Mouse (Mus musculus) forebrain, embryonic 15.5 days (tissue): ENCODE results near the gene Pde6c. TPM values are rescaled to one million over a fixed set of nuclear protein-coding genes. Genes with fewer than 3 reads are reported as not detected.

Experiments
- ATAC-seq: fragments of 200-750 bp; cut with Nextera tagmentation; replicated peaks from 2 replicates; pipeline ENCODE4 v1.8.0; 2017; ENCODE audit warnings: mild to moderate bottlenecking, moderate TSS enrichment, moderate library complexity
- H3K27ac ChIP-seq: fragments of 300-500 bp; sonication (generic); replicated peaks from 2 replicates; pipeline ENCODE4 v1.5.1; 2015; ENCODE audit warnings: mild to moderate bottlenecking, inconsistent platforms
- H3K27me3 ChIP-seq: fragments of 300-500 bp; sonication (generic); 2 replicates; pipeline ENCODE4 v1.6.1; 2015; ENCODE audit warnings: inconsistent platforms
- H3K36me3 ChIP-seq: fragments of 300-500 bp; sonication (generic); 2 replicates; pipeline ENCODE4 v1.6.1; 2015; ENCODE audit warnings: mild to moderate bottlenecking, inconsistent platforms
- H3K4me1 ChIP-seq: fragments of 300-500 bp; sonication (generic); 2 replicates; pipeline ENCODE4 v1.6.1; 2015; ENCODE audit warnings: inconsistent platforms
- H3K4me2 ChIP-seq: fragments of 300-500 bp; sonication (generic); replicated peaks from 2 replicates; pipeline ENCODE4 v1.6.1; 2015; ENCODE audit warnings: mild to moderate bottlenecking, inconsistent platforms
- H3K4me3 ChIP-seq: fragments of 300-500 bp; sonication (generic); 2 replicates; pipeline ENCODE4 v1.5.1; 2015; ENCODE audit warnings: mild to moderate bottlenecking, inconsistent platforms
- H3K9ac ChIP-seq: fragments of 300-500 bp; sonication (generic); replicated peaks from 2 replicates; pipeline ENCODE4 v1.6.1; 2015; ENCODE audit warnings: mild to moderate bottlenecking, inconsistent platforms
- H3K9me3 ChIP-seq: fragments of 300-500 bp; sonication (generic); 2 replicates; pipeline ENCODE4 v1.6.1; 2016; ENCODE audit warnings: inconsistent platforms
- WGBS: fragments of 180-500 bp; shearing (Covaris S2); methylation state at CpG from one replicate; pipeline ENCODE4 v1.1.7; 2015; ENCODE audit warnings: mixed read lengths; 5-methylcytosine and 5-hydroxymethylcytosine counted together
- polyA plus RNA-seq: library from polyadenylated mRNA; unstranded; fragments of >200 nt; fragmentation: Nextera tagmentation; extraction: Ambion mirVana; gene quantifications from 2 replicates; pipeline ENCODE4 v1.2.1, GENCODE M21; 2015

Gene Pde6c
- polyA plus RNA-seq, 1 experiment from 2014 or later: 0.28 TPM

DNA sequence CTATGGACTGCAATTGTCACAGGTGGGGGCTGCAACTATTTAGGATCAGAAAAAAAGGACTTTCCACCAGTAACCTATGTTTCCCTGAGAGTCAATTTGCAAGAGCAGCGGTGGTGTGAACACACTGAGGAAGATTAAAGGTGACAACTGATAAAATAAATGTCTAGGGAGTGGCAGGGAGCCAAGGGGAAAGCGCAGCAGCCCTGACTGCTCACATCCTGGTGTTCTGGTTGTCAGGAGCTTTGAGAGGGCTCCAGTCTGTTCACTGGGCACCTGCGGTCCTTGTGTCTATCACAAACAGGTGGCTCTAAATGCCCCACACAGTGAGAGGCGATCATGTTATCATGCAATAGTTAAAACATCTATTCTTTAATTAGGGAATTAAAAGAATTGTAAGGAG lies 20.0 kb upstream of the Pde6c start:
- Histone ChIP-seq H3K4me2 (no peak overlapping the region), H3K4me1 (no peaks in the 10 kb centered on the region), H3K27ac (no peak overlapping the region), H3K36me3 (no peaks in the 10 kb centered on the region), H3K9ac (no peak overlapping the region), H3K9me3 (no peaks in the 10 kb centered on the region), H3K4me3 (no peak overlapping the region), H3K27me3 (no peaks in the 10 kb centered on the region)
- 55% methylated on average over 4 of the region's 4 CpGs for WGBS
- no peak for ATAC-seq

DNA sequence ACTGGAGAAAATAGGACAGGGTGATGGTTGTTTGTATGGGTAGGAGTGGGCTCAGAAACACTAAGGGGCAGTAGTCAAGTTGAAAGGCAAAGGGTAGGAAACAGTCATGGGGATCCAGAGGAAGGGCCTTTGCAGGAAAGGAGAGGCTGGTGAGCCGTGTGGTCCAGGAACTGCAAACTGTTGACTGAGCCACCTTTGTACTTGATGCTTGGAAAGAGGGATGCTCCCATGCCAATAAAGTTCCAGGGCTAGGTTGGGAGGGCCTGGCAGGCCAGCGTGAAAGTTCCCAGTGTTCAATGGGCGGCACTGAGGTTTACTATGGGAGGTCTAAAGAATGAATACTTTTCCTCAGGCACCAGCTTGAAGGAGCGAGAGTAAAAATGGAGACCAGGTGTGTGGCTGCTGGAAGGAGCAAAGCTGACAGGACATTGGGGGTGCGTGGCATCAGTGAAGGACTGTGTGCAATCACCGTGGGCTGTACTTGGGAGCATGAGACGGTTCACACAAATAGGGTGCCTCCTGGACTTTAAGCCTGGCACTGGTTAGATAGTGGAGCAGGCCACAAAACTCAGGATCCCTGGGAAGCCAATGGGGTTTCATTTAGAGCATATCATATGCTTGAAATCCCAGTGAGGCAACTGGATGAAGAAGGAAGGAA lies 17.6 kb upstream of the Pde6c start:
- H3K27me3 ChIP-seq: no peaks in the 10 kb centered on the region
- no peaks in the 10 kb centered on the region for H3K36me3 ChIP-seq
- no peak overlapping the region for H3K27ac ChIP-seq
- no peak for ATAC-seq
- H3K4me2 ChIP-seq: no peak overlapping the region
- no peaks in the 10 kb centered on the region for H3K9me3 ChIP-seq
- no peaks in the 10 kb centered on the region for H3K4me1 ChIP-seq
- 92% methylated on average over 7 of the region's 7 CpGs for WGBS
- H3K4me3 ChIP-seq: no peak overlapping the region
- no peak overlapping the region for H3K9ac ChIP-seq

DNA sequence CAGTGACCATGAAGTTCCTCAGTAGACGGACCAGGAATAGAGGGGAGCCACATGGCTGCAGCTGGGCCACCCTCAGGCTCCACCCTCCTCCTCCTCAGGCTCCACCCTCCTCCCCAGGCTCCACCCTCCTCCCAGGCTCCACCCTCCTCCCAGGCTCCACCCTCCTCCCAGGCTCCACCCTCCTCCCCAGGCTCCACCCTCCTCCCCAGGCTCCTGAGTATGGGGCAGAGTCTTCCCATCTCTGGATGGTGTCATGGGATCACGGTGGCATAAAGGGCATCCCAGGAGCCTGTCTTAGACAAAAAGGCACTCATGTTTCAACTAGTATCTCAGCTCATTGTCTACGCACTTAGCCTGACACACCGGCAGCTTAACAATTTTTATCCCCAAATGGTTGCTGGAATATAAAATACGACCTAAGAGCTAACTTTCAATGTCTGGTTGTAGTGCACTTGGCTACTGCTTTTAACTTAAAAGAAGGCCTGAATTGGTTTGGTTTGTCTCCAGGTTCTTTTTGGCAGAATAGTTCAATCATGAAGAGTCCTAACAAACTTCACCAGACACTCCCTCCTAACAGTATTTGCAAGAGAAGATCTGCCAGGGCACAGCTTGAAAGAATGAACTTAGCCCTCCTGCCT lies 12.3 kb upstream of the Pde6c start:
- Histone ChIP-seq H3K9me3 (no peaks in the 10 kb centered on the region), H3K27me3 (peaks cover 11% of the 10 kb centered on the region), H3K27ac (no peak overlapping the region), H3K9ac (no peak overlapping the region), H3K4me2 (no peak overlapping the region), H3K36me3 (no peaks in the 10 kb centered on the region), H3K4me1 (no peaks in the 10 kb centered on the region), H3K4me3 (no peak overlapping the region)
- ATAC-seq: no peak
- WGBS: 82% methylated on average over 5 of the region's 5 CpGs

DNA sequence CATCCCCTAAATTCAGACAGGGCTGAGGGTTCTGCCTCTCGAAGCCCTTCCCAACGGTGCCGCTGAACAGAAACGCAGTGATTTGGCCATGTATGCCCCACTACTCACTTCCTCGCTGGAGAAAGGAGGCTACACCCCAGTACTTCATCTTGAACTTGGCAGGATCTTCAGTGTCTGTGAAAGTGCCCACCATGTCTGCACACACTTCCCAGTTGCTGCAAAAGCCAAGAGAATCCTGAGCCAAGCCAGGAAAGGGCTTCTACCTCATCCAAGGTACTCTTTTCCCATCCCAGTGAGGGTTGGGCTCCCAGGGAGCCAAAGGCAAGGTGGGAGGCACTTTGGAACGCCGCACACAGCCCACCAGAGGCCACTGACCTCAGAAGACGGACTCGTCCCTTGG lies 8.7 kb upstream of the Pde6c start:
- ATAC-seq: peak; percentile 11; the same call in 1 of the 2 replicates
- 30% methylated on average over 9 of the region's 9 CpGs for WGBS
- H3K4me2 ChIP-seq: peak overlapping the region; percentile 81
- peaks cover 11% of the 10 kb centered on the region for H3K27me3 ChIP-seq
- H3K9ac ChIP-seq: no peak overlapping the region
- no peaks in the 10 kb centered on the region for H3K4me1 ChIP-seq
- H3K4me3 ChIP-seq: peak overlapping the region; percentile 52
- no peak overlapping the region for H3K27ac ChIP-seq
- no peaks in the 10 kb centered on the region for H3K36me3 ChIP-seq
- no peaks in the 10 kb centered on the region for H3K9me3 ChIP-seq

DNA sequence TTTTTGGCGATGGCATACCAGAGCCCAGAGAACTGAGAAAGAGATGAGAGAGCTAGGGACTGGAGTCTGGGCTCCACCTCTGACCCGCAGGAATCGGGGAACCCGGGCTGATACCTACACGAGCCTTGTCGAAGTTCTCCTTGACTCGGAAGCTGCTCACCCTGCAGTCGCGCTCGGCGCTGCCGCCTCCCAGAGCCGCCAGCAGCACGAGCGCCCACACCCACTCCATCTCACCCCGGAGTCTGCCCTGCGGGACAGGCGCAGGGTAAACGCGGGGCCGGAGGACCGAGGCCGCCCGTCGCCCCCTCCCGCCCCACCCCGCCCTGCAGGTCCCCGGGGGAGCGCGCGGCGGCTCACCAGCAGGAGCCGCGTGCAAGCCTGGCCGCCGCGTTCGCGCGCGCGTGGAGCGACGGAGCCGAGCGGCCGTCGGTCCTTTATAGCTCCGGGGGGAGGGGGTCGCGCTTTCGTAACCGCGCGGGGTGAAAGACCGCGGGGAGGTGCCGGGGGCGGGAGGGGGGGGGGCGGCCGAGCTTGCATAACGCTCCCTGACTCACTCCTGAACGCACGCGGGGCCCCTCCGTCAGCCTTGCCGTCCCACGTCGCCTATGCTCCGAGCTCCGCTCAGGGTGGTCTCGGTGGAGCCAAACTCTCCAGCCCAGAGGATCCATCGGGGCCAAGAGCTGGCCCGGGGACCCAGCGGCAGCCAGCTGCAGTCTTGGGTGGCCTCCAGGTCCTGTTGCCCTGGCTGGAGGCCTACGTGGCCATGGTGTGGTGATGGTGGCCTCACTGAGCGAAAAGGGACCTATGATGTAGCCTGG lies 8.0 kb upstream of the Pde6c start:
- H3K4me1 ChIP-seq: no peaks in the 10 kb centered on the region
- WGBS: 2% methylated on average over 68 of the region's 77 CpGs
- H3K27me3 ChIP-seq: peaks cover 11% of the 10 kb centered on the region
- H3K27ac ChIP-seq: no peak overlapping the region
- H3K9ac ChIP-seq: peak overlapping the region; percentile 40
- no peaks in the 10 kb centered on the region for H3K9me3 ChIP-seq
- H3K36me3 ChIP-seq: no peaks in the 10 kb centered on the region
- peak overlapping the region; percentile 81 for H3K4me2 ChIP-seq
- H3K4me3 ChIP-seq: peak overlapping the region; percentile 52
- ATAC-seq: peak; percentile 81

DNA sequence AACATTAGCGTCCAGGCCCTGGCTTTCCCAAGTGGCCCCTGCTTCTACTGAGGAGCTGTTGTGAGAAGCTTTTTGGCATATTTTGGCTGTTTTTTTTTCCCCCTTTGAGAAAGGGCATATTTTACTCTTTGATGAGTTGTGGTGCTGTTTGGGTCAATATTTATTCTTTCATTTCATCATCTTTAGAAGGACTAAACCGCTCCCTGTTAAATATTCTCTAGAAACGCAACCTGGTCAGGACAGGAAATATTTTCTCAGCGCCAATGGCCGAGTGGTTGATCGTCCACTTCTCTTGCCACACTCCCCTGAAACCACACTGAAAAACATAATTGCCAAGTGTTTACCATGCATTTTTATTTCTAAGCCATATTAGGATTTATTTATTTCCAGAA lies 7.4 kb upstream of the Pde6c start, which contains the start of gene Rbp4:
Rbp4 (minus strand) TSS at position 63 of the 392 bp plus-strand sequence.
- Histone ChIP-seq H3K4me1 (no peaks in the 10 kb centered on the region), H3K27me3 (peaks cover 11% of the 10 kb centered on the region), H3K4me3 (peak within 1 kb of the TSS; percentile 52), H3K27ac (no peak within 1 kb of the TSS), H3K4me2 (peak within 1 kb of the TSS; percentile 81), H3K36me3 (no peaks in the 10 kb centered on the region), H3K9me3 (no peaks in the 10 kb centered on the region), H3K9ac (peak within 1 kb of the TSS; percentile 40)
- no peak for ATAC-seq
- 72% methylated on average over 6 of the region's 6 CpGs for WGBS

DNA sequence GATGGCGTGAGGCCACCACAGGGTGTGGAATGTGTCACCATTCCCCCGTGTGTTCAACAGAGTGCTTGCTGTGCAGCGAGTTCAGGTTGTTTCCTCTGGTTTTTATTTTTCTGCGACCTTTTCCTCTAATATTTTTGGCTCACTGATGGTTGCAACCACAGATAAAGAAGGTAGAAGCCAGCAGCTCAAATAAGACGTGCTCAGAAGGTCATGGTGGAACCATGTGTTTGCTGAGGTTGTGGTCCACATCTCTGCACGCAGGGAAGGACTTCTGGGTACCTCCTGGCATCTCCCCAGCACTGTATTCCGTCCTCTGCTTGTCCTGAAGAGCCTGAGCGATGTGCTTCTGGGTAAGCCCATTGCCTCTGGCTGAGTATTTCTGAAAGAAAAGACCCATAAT lies 5.9 kb upstream of the Pde6c start:
- Histone ChIP-seq H3K4me1 (no peaks in the 10 kb centered on the region), H3K4me2 (no peak overlapping the region), H3K9ac (no peak overlapping the region), H3K9me3 (no peaks in the 10 kb centered on the region), H3K4me3 (no peak overlapping the region), H3K27ac (no peak overlapping the region), H3K27me3 (peaks cover 11% of the 10 kb centered on the region), H3K36me3 (no peaks in the 10 kb centered on the region)
- no peak for ATAC-seq
- 80% methylated on average over 8 of the region's 8 CpGs for WGBS

DNA sequence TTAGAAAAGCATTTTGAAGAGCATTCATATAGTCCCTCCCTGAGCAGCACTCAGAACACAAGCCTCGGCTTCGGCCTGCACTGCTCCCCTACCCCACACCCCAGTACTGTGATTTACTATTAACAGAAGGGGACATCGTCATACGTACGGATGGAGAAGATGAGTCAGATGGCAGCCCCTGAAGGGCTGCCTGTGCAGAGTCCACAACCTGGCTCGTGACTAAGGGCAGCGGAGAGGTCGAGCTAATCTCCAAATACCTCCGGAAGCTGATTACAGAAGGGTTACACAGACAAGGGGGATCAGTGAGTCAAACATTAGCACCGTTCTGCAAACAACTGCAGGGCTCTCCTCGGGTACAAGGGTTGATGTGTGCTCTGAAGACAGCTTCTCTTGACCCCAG lies 1.4 kb downstream of the Pde6c start:
- H3K27me3 ChIP-seq: no peaks in the 10 kb centered on the region
- no peak overlapping the region for H3K9ac ChIP-seq
- H3K4me1 ChIP-seq: no peaks in the 10 kb centered on the region
- H3K9me3 ChIP-seq: no peaks in the 10 kb centered on the region
- no peaks in the 10 kb centered on the region for H3K36me3 ChIP-seq
- no peak overlapping the region for H3K4me3 ChIP-seq
- H3K4me2 ChIP-seq: no peak overlapping the region
- ATAC-seq: no peak
- no peak overlapping the region for H3K27ac ChIP-seq
- 80% methylated on average over 11 of the region's 11 CpGs for WGBS

DNA sequence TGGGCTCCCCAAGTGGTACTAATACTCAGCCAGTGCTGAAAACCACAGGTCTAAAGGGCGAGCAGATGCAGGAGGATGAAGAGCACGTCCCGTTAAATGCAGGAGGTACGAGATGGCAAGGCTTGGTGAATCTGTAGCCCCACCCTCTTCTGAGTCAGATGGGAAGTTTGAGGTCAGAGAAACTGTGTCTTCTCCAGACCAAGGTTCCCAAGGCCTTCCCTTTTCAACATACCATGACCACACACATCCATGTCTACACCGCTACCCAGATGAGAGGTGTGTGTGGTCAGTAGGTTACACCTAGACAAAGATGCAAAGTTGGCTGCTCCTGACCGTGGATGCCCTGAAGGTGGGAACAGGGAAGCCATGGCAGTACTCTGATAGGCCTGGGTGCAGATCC lies 2.2 kb downstream of the Pde6c start:
- no peaks in the 10 kb centered on the region for H3K9me3 ChIP-seq
- no peak for ATAC-seq
- H3K36me3 ChIP-seq: no peaks in the 10 kb centered on the region
- 94% methylated on average over 6 of the region's 6 CpGs for WGBS
- H3K27me3 ChIP-seq: no peaks in the 10 kb centered on the region
- no peak overlapping the region for H3K27ac ChIP-seq
- no peak overlapping the region for H3K4me3 ChIP-seq
- no peaks in the 10 kb centered on the region for H3K4me1 ChIP-seq
- H3K4me2 ChIP-seq: no peak overlapping the region
- H3K9ac ChIP-seq: no peak overlapping the region

DNA sequence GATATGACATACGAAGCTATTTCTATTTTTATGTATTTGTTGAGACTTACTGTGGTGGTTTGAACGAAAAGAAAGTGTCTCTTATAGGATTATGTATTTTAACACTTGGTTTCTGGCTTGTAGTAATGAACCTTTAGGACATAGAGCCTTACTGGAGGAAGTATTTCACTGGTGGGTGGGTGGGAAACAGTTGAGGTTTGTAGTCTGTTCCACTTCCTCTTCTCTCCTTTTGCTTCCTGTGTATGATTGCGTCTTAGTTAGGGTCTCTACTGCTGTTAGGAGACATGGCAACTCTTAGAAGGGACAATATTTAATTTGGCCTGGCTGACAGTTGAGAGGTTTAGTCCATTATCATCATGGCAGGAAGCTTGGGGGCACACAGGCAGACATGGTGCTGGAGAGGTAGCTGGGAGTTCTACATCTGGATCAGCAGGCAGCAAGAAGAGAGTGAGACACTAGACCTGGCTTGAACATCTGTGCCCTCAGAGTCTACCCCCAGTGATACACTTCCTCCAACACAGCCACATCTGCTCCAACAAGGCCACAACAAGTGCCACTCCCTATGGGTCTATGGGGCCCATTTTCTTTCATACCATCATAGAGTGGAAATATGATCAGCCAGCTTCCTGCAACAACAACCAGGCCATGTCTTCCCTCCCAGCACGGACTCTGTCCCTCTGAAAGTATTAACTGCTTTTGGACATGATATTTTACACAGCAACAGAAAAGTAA lies 11.1 kb downstream of the Pde6c start:
- H3K36me3 ChIP-seq: no peaks in the 10 kb centered on the region
- no peak overlapping the region for H3K9ac ChIP-seq
- H3K4me2 ChIP-seq: no peak overlapping the region
- H3K4me1 ChIP-seq: no peaks in the 10 kb centered on the region
- no peak for ATAC-seq
- H3K4me3 ChIP-seq: no peak overlapping the region
- 77% methylated on average over 4 of the region's 4 CpGs for WGBS
- H3K27ac ChIP-seq: no peak overlapping the region
- no peaks in the 10 kb centered on the region for H3K9me3 ChIP-seq
- H3K27me3 ChIP-seq: no peaks in the 10 kb centered on the region

DNA sequence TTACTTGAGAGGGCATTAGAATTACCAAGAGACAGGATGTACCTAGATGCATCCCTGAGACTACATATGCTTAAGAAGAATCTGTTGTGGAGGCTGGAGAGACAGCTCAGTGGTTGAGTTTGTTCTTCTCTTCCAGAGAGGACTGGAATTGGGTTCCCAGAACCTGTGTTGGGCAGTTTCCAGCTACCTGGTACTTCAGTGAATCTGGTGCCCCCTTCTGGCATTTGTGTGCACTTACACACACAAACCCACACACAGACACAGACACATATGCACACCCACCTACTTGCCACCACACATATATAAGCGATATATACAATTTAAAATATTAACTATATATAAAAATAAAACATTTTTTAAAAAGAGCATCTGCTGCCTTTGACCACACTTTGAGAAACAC lies 23.7 kb downstream of the Pde6c start:
- H3K4me1 ChIP-seq: no peaks in the 10 kb centered on the region
- H3K9me3 ChIP-seq: no peaks in the 10 kb centered on the region
- WGBS: 100% methylated on average over 1 of the region's 1 CpGs
- no peak overlapping the region for H3K27ac ChIP-seq
- no peaks in the 10 kb centered on the region for H3K36me3 ChIP-seq
- no peak for ATAC-seq
- no peak overlapping the region for H3K4me3 ChIP-seq
- H3K4me2 ChIP-seq: no peak overlapping the region
- H3K9ac ChIP-seq: no peak overlapping the region
- no peaks in the 10 kb centered on the region for H3K27me3 ChIP-seq
